1 mouse cellular context compared by ENCODE assay signal in genomic region chr9:108055061-108055460, GRCm38 (mm10).
TF ChIP-seq lines count a peak whose summit lies in the region.

No protein-coding gene starts in this region.

TF ChIP-seq in CH12.LX, 34 proteins besides CTCF, POLR2A, EP300 and RAD21:
- 0 out of 2 replicates have a peak, but pooled peaks have one; percentile 18 for TF ChIP-seq POLR2AphosphoS2 (IDR thresholded peaks at IDR 0.05; ENCODE audit: low read depth, low read length)
- no peak for TF ChIP-seq MEF2A (IDR thresholded peaks at IDR 0.05; ENCODE audit: borderline replicate concordance, low read depth, low read length)
